Mouse (Mus musculus) ES-E14 (cell line): Measurements from ENCODE around the gene Zbtb7a. TPM values are rescaled to one million over a fixed set of nuclear protein-coding genes. Genes with fewer than 3 reads are reported as not detected.
"Not testable (repeated sequence)": the region's sequence is repeated elsewhere in the genome, so short reads cannot be mapped to it uniquely, and the experiment has no call there.

ENCODE experiments used
- DNase-seq: peaks from one replicate; pipeline ENCODE4 v3.0.0-alpha.2; 2013; ENCODE audit warnings: low read depth, low spot score
- H3K27ac ChIP-seq: 2 replicates; pipeline ENCODE4 v1.5.1; 2012; ENCODE audit warnings: low read depth, mild to moderate bottlenecking, low read length, moderate library complexity, mixed read lengths; ENCODE audit not compliant: poor library complexity, insufficient read depth, severe bottlenecking
- H3K36me3 ChIP-seq: 2 replicates; pipeline ENCODE4 v1.6.1; 2012; ENCODE audit warnings: mild to moderate bottlenecking, low read length, moderate library complexity, mixed read lengths; ENCODE audit not compliant: control insufficient read depth, poor library complexity, insufficient read depth, severe bottlenecking
- H3K4me1 ChIP-seq, 2 experiments: fragments of 150-350 bp in 1 of 2; sonication (generic) in 1 of 2; 2 replicates each; pipeline ENCODE4 v1.6.1; 2012; ENCODE audit warnings: low read length in 2 of 2, mild to moderate bottlenecking in 1 of 2, mixed read lengths in 1 of 2; ENCODE audit not compliant: control insufficient read depth in 2 of 2, insufficient read depth in 2 of 2, poor library complexity in 1 of 2
- H3K4me3 ChIP-seq, 2 experiments: fragments of 150-350 bp in 1 of 2; sonication (generic) in 1 of 2; 2 replicates each; pipeline ENCODE4 v1.5.1; 2012; ENCODE audit warnings: low read length in 2 of 2, low read depth in 1 of 2, mild to moderate bottlenecking in 1 of 2, mixed read lengths in 1 of 2; ENCODE audit not compliant: insufficient read depth in 1 of 2, poor library complexity in 1 of 2, severe bottlenecking in 1 of 2
- H3K9ac ChIP-seq: 2 replicates; pipeline ENCODE4 v1.6.1; 2012; ENCODE audit warnings: low read depth, mild to moderate bottlenecking, low read length, mixed read lengths; ENCODE audit not compliant: poor library complexity, insufficient read depth, severe bottlenecking
- H3K9me3 ChIP-seq: fragments of 150-350 bp; sonication (generic); 2 replicates; pipeline ENCODE4 v1.6.1; 2012; ENCODE audit warnings: low read depth, mild to moderate bottlenecking, low read length; ENCODE audit not compliant: control insufficient read depth, insufficient read depth
- CHD2 ChIP-seq: IDR thresholded peaks from 2 replicates; pipeline ENCODE4 v1.6.1; 2014; ENCODE audit warnings: mild to moderate bottlenecking, low read depth, low read length, inconsistent platforms
- HCFC1 ChIP-seq: IDR thresholded peaks from 2 replicates; pipeline ENCODE4 v1.6.1; 2012; ENCODE audit warnings: low read length, inconsistent platforms, borderline replicate concordance; ENCODE audit not compliant: insufficient read depth
- MAFK ChIP-seq: IDR thresholded peaks from 2 replicates; pipeline ENCODE4 v1.6.1; 2014; ENCODE audit warnings: mild to moderate bottlenecking, low read depth, low read length, inconsistent platforms; ENCODE audit not compliant: insufficient read depth
- ZC3H11A ChIP-seq: IDR thresholded peaks from 2 replicates; pipeline ENCODE4 v1.6.1; 2012; ENCODE audit warnings: low read depth, mild to moderate bottlenecking, inconsistent platforms, low read length, borderline replicate concordance
- ZNF384 ChIP-seq: IDR thresholded peaks from 2 replicates; pipeline ENCODE4 v1.6.1; 2012; ENCODE audit warnings: low read depth, low read length, inconsistent platforms
- in situ Hi-C, 2 experiments: fragments of 600-800 bp; cut with MboI; formaldehyde crosslinking; loops; one replicate each; pipeline ENCODE4 v1.15.1; 2025; ENCODE audit warnings: low sequenced_read_pairs in 2 of 2, inconsistent platforms in 1 of 2; ENCODE audit not compliant: unreplicated experiment in 2 of 2
- total RNA-seq: library from RNA; depleted of rRNA; stranded (reverse); fragments of 300-350 nt; gene quantifications from 2 replicates; pipeline ENCODE4 v1.2.3, GENCODE M21; 2012

Gene Zbtb7a
- total RNA-seq, 1 experiment, result 15.7 TPM

- peaks cover 5 to 9% of the 10 kb centered on the region in 2 experiments; a peak in 3 of 4 replicates for H3K4me1 ChIP-seq
- peak within 1 kb of the TSS; percentile 77 for H3K9ac ChIP-seq
- TF ChIP-seq MAFK (no peak), ZNF384 (no peak), HCFC1 (no peak), ZC3H11A (no peak)
- H3K36me3 ChIP-seq, result peaks cover 10% of the 10 kb centered on the region; the same call in 1 of the 2 replicates
- no peaks in the 10 kb centered on the region for H3K9me3 ChIP-seq
- in situ Hi-C loops, result no loop called here
- H3K27ac ChIP-seq, result peak within 1 kb of the TSS; percentile 37
- peak within 1 kb of the TSS; percentile 74 to 85 for H3K4me3 ChIP-seq
- DNase-seq, result peak; percentile 99
These were observed 32.4 kb downstream of the Zbtb7a start, which contains the start of gene Pias4 for GRCm38 (mm10) chr10:81167200-81168086. Pias4 (minus strand) TSS chr10:81167923.

DNA sequence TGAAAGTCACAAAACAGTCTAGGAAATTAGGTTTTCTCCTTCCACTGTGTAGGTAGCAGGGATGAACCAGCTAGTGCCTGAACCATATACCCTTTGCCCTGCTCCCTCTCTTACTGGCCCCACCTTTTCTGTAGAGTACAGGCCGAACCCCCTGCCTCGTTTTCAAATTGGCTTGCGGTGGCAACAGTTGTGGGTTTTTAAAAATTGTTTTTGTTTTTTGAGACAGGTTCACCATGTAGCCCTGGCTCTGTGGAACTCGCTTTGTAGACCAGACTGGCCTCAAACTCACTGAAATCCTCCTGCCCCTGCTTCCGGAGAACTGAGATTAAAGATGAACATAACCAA is 33.0 kb downstream of the Zbtb7a start:
- Histone ChIP-seq H3K4me1 (peaks cover 5 to 7% of the 10 kb centered on the region in 2 experiments; a peak in 3 of 4 replicates), H3K27ac (peak overlapping the region; percentile 37; the same call in 1 of the 2 replicates), H3K36me3 (peaks cover 7% of the 10 kb centered on the region; the same call in 1 of the 2 replicates), H3K9me3 (no peaks in the 10 kb centered on the region), H3K4me3 (peak overlapping the region; percentile 53 to 81), H3K9ac (peak overlapping the region; percentile 46; the same call in 1 of the 2 replicates)
- DNase-seq, result no peak
- in situ Hi-C loops, result no loop called here
- TF ChIP-seq HCFC1 (no peak), ZC3H11A (no peak), MAFK (no peak), ZNF384 (no peak), CHD2 (no peak)

DNA sequence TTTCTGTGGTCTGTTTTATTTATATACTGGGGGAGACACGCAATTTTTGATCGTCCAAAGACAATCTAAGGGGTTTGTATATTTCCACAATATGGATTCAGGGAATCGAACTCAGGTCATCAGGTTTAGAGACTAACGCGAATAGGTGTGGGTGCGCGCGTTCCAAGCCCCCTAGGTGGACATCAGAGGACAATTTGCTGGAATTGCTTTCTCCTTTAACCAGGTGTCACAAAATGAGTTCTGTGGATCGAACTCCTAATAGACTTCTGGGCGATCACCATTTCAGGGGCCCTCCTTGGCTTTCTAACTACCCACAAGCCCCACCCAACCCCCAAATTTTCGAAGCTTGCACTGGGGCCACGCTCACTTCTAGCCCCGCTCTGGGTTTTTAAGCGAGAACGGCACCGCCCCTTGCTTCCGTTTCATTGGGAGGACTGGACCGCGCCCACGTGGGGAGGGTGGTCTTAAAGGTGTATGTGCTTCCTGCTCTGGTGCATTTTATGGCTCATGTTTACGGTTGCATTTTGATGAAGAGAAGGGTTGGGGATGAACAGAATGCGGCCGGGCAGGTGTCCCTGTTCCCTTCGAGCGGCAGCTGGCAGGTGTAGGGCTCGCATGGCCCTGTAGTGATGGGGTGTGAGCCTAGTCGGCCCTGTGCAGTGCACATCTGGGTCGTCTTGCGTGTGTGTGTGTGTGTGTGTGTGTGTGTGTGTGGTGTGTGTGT is 33.7 kb downstream of the Zbtb7a start:
- no peak for TF ChIP-seq ZC3H11A
- no peak for TF ChIP-seq CHD2
- TF ChIP-seq MAFK, result no peak
- TF ChIP-seq HCFC1, result no peak
- no peak for TF ChIP-seq ZNF384
- H3K9me3 ChIP-seq, result no peaks in the 10 kb centered on the region
- DNase-seq, result peak; percentile 77
- H3K4me3 ChIP-seq, result peak overlapping the region; percentile 53 to 81
- peak overlapping the region; percentile 57 for H3K9ac ChIP-seq
- H3K27ac ChIP-seq, result peak overlapping the region; percentile 37
- H3K4me1 ChIP-seq, result peaks cover 5 to 7% of the 10 kb centered on the region in 2 experiments; a peak in 3 of 4 replicates
- peaks cover 3% of the 10 kb centered on the region; the same call in 1 of the 2 replicates for H3K36me3 ChIP-seq
- in situ Hi-C loops, result no loop called here

DNA sequence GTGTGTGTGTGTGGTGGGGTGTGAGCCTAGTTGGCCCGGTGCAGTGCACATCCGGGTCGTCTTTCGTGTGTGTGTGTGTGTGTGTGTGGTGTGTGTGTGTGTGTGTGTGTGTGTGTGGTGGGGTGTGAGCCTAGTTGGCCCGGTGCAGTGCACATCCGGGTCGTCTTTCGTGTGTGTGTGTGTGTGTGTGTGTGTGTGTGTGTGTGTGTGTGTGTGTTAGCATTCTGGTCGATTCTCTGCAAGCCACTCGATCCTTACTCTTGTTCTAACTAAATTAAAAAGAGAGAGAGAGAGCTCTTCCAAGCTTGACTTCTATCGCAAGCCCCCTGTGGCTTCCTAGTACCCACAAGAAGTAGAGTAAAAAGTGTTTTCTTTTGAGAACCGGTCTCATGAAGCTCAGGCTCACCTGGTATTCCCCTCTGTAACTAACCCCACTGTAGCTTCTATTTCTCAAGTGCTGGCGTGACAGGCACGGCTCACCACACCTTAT is 34.4 kb downstream of the Zbtb7a start:
- H3K4me1 ChIP-seq, H3K27ac ChIP-seq, H3K36me3 ChIP-seq, H3K9ac ChIP-seq, in situ Hi-C loops, DNase-seq, H3K9me3 ChIP-seq: not testable (repeated sequence)
- H3K4me3 ChIP-seq, result peak overlapping the region; percentile 13 to 37; a peak in 2 of 4 replicates
